Mouse (Mus musculus) midbrain, postnatal 0 days (tissue): ENCODE data around the gene Ulk3. TPM values are rescaled to one million over a fixed set of nuclear protein-coding genes. Genes with fewer than 3 reads are reported as not detected.

ENCODE experiments used
- ATAC-seq: fragments of 200-750 bp; cut with Nextera tagmentation; 2 replicates; pipeline ENCODE4 v1.8.0; 2017; ENCODE audit warnings: moderate number of reproducible peaks, mild to moderate bottlenecking, moderate TSS enrichment, moderate library complexity; ENCODE audit not compliant: low FRiP score
- DNase-seq: peaks from one replicate; pipeline ENCODE4 v3.0.0-alpha.2; 2015; ENCODE audit warnings: low spot score
- H3K27ac ChIP-seq: fragments of 300-500 bp; sonication (generic); 2 replicates; pipeline ENCODE4 v1.5.1; 2014; ENCODE audit warnings: low read depth, mild to moderate bottlenecking, low read length, mixed read lengths
- H3K27me3 ChIP-seq: fragments of 300-500 bp; sonication (generic); 2 replicates; pipeline ENCODE4 v1.6.1; 2014; ENCODE audit warnings: low read length, control low read depth, mixed read lengths; ENCODE audit not compliant: insufficient read depth
- H3K36me3 ChIP-seq: fragments of 300-500 bp; sonication (generic); 2 replicates; pipeline ENCODE4 v1.6.1; 2014; ENCODE audit warnings: low read length, control low read depth, mixed read lengths; ENCODE audit not compliant: insufficient read depth
- H3K4me1 ChIP-seq: fragments of 300-500 bp; sonication (generic); 2 replicates; pipeline ENCODE4 v1.6.1; 2014; ENCODE audit warnings: mild to moderate bottlenecking, control low read depth, antibody characterized with exemption, low read length, mixed read lengths; ENCODE audit not compliant: insufficient read depth
- H3K4me2 ChIP-seq: fragments of 300-500 bp; sonication (generic); 2 replicates; pipeline ENCODE4 v1.6.1; 2014; ENCODE audit warnings: low read depth, mild to moderate bottlenecking, low read length, mixed read lengths; ENCODE audit not compliant: poor library complexity, severe bottlenecking
- H3K4me3 ChIP-seq: fragments of 300-500 bp; sonication (generic); 2 replicates; pipeline ENCODE4 v1.5.1; 2014; ENCODE audit warnings: low read depth, mild to moderate bottlenecking, low read length, moderate library complexity
- H3K9ac ChIP-seq: fragments of 300-500 bp; sonication (generic); replicated peaks from 2 replicates; pipeline ENCODE4 v1.6.1; 2014; ENCODE audit warnings: mild to moderate bottlenecking, low read length, moderate library complexity, mixed read lengths; ENCODE audit not compliant: poor library complexity, severe bottlenecking
- H3K9me3 ChIP-seq: fragments of 300-500 bp; sonication (generic); 2 replicates; pipeline ENCODE4 v1.6.1; 2016; ENCODE audit warnings: low read length, control low read depth
- CTCF ChIP-seq: IDR thresholded peaks from 2 replicates; pipeline ENCODE4 v1.5.1; 2016; ENCODE audit warnings: antibody characterized with exemption, mild to moderate bottlenecking
- WGBS: fragments of 180-500 bp; shearing (Covaris S2); extraction: QIAGEN DNeasy Blood & Tissue Kit; methylation state at CpG from one replicate; pipeline ENCODE4 v1.1.7; 2014; 5-methylcytosine and 5-hydroxymethylcytosine counted together
- polyA plus RNA-seq: library from polyadenylated mRNA; unstranded; fragments of >200 nt; fragmentation: Nextera tagmentation; extraction: Ambion mirVana; gene quantifications from 2 replicates; pipeline ENCODE4 v1.2.1, GENCODE M21; 2015
- total RNA-seq: library from RNA; depleted of rRNA; stranded (reverse); fragments of >200 nt; gene quantifications from 2 replicates; pipeline ENCODE4 v1.2.3, GENCODE M21; 2014; rRNA removed

Gene Ulk3
- total and polyA plus RNA-seq, 2 experiments from 2014 or later = 18.9 to 19.9 TPM

- under 1% methylated on average over 62 of the region's 85 CpGs for WGBS
- peaks cover 11% of the 10 kb centered on the region; the same call in 1 of the 2 replicates for H3K36me3 ChIP-seq
- peak overlapping the region; percentile 93 for H3K4me3 ChIP-seq
- peak overlapping the region; percentile 74 for H3K4me2 ChIP-seq
- H3K27me3 ChIP-seq = no peaks in the 10 kb centered on the region
- DNase-seq (peak; percentile 90), ATAC-seq (peak; percentile 80)
- no peaks in the 10 kb centered on the region for H3K9me3 ChIP-seq
- peaks cover 29% of the 10 kb centered on the region for H3K4me1 ChIP-seq
- peak overlapping the region; percentile 100 for H3K9ac ChIP-seq
- H3K27ac ChIP-seq = peak overlapping the region; percentile 92
- TF ChIP-seq CTCF = peak; percentile 84
Observed at GRCm38 (mm10) chr9:57644944-57645893, 56.0 kb downstream of the Ulk3 start.

Other genes with a start within 250 kb of the Ulk3 start
- gene Ppcdc, start 149.3 kb upstream of the Ulk3 start, total RNA-seq = 23.1 and 29.7 TPM in 2 replicates
- gene Ppcdc, start 149.3 kb upstream of the Ulk3 start, polyA plus RNA-seq = 15.0 and 17.6 TPM in 2 replicates
- 389 and 404 TPM in 2 replicates for gene Scamp5, start 121.4 kb upstream of the Ulk3 start, total RNA-seq
- gene Scamp5, start 121.4 kb upstream of the Ulk3 start, polyA plus RNA-seq = 206 and 213 TPM in 2 replicates
- 24.2 and 24.8 TPM in 2 replicates for gene Rpp25, start 85.4 kb upstream of the Ulk3 start, total RNA-seq
- gene Rpp25, start 85.4 kb upstream of the Ulk3 start, polyA plus RNA-seq = 26.5 and 34.5 TPM in 2 replicates
- 250 and 266 TPM in 2 replicates for gene Cox5a, start 68.2 kb upstream of the Ulk3 start, total RNA-seq
- 1,115 and 1,120 TPM in 2 replicates for gene Cox5a, start 68.2 kb upstream of the Ulk3 start, polyA plus RNA-seq
- 20.6 and 29.7 TPM in 2 replicates for gene Fam219b, start 51.9 kb upstream of the Ulk3 start, total RNA-seq
- 24.8 and 25.6 TPM in 2 replicates for gene Fam219b, start 51.9 kb upstream of the Ulk3 start, polyA plus RNA-seq
- 60.5 and 71.9 TPM in 2 replicates for gene Mpi, start 36.7 kb upstream of the Ulk3 start, total RNA-seq
- 57.2 and 61.2 TPM in 2 replicates for gene Mpi, start 36.7 kb upstream of the Ulk3 start, polyA plus RNA-seq
- 34.5 and 47.4 TPM in 2 replicates for gene Scamp2, start 28.5 kb upstream of the Ulk3 start, total RNA-seq
- gene Scamp2, start 28.5 kb upstream of the Ulk3 start, polyA plus RNA-seq = 41.1 and 41.2 TPM in 2 replicates
- 0.09 TPM in 1 of 2 replicates, not detected in the other for gene Cplx3, start 16.8 kb downstream of the Ulk3 start, total RNA-seq
- 1.9 and 2.2 TPM in 2 replicates for gene Cplx3, start 16.8 kb downstream of the Ulk3 start, polyA plus RNA-seq
- gene Lman1l, start 31.3 kb downstream of the Ulk3 start, total RNA-seq = not detected in 2 replicates
- gene Lman1l, start 31.3 kb downstream of the Ulk3 start, polyA plus RNA-seq = 0.10 TPM in 1 of 2 replicates, not detected in the other
- 133 and 152 TPM in 2 replicates for gene Csk, start 64.2 kb downstream of the Ulk3 start, total RNA-seq
- 42.4 and 45.5 TPM in 2 replicates for gene Csk, start 64.2 kb downstream of the Ulk3 start, polyA plus RNA-seq
- not detected in 2 replicates for gene Cyp1a2, start 94.3 kb downstream of the Ulk3 start, total RNA-seq
- not detected in 2 replicates for gene Cyp1a2, start 94.3 kb downstream of the Ulk3 start, polyA plus RNA-seq
- 0.28 TPM in 1 of 2 replicates, not detected in the other for gene Cyp1a1, start 98.5 kb downstream of the Ulk3 start, total RNA-seq
- 0.09 TPM in 2 replicates for gene Cyp1a1, start 98.5 kb downstream of the Ulk3 start, polyA plus RNA-seq
- 10.6 and 11.9 TPM in 2 replicates for gene Edc3, start 119.1 kb downstream of the Ulk3 start, total RNA-seq
- 27.3 and 27.8 TPM in 2 replicates for gene Edc3, start 119.1 kb downstream of the Ulk3 start, polyA plus RNA-seq
- gene Clk3, start 176.4 kb downstream of the Ulk3 start, total RNA-seq = 82.1 and 83.7 TPM in 2 replicates
- 53.4 and 54.3 TPM in 2 replicates for gene Clk3, start 176.4 kb downstream of the Ulk3 start, polyA plus RNA-seq
- 4.9 and 5.3 TPM in 2 replicates for gene Arid3b, start 247.3 kb downstream of the Ulk3 start, total RNA-seq
- gene Arid3b, start 247.3 kb downstream of the Ulk3 start, polyA plus RNA-seq = 3.7 and 4.6 TPM in 2 replicates